Mouse (Mus musculus): ENCODE results near the gene Efnb1. TPM values are rescaled to one million over a fixed set of nuclear protein-coding genes. Genes with fewer than 3 reads are reported as not detected.

The Efnb1 gene
- total RNA-seq, 4 experiments from 2014 or later: 12.6 to 16.1 (median 14.9) TPM

DNA sequence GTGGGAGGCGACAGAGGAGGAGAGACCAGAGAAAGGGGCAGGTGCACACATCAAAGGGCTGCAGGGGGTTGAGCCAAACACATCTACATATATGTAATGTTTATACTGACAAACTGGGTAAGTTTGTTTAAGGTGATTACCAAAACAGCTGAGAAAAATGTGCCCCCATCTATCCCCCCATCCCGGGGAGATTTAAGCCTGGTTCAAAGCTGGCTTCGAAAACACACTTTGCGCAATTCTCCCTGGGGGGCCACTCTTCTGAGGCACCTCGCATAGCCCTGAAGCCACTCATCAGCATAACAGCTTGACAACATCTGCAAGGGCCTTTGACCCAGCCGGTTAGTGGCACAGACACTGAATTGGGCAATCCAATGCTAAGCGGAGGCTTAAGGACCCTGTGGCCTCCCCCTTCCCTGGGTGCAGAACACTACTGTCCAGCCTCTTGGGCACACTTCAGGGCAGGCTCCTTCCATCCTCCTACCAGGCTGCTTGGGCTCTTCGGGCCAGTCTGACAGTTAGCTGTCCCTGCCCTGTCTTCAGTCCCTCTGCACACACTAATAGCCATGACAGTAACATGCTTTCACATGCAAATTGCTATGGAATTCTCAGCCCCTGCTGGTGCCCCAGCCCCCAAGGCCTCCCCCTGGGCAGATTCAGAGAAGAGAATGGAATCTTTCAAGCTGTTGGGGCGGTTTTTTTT is 16.8 kb downstream of the Efnb1 start:
- DNase-seq (ENCODE audit: low spot score in 2 of 2): no peak

- no peak for DNase-seq (ENCODE audit: low spot score in 2 of 2)
These were observed 17.3 kb downstream of the Efnb1 start for GRCm38 (mm10) chrX:99153266-99153646.

GRCm38 (mm10) chrX:99154358-99154757 is 18.4 kb downstream of the Efnb1 start:
- no peak for DNase-seq (ENCODE audit: low spot score in 2 of 2)

DNA sequence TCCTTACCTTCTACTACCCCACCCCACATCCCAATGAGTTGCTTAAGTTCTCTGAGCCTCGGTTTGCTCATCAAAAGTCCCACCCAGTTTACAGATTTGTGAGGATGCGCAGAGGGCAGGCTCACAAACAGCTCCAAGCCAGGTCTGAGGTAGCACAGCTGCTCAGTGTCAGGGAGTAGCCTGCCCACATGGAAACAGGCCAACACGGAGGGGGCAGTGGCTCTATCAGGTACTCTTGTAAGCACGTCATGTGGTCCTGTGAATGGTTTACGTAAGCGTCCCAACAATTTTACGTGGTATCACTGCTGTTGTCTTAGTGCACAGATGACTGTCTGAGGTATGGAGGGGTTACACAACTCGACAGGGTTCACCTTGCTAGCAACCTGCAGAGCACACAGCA is 23.1 kb downstream of the Efnb1 start:
- no peak for DNase-seq (ENCODE audit: low spot score in 2 of 2)

- DNase-seq (ENCODE audit: low spot score in 2 of 2): no peak
These were observed 28.2 kb downstream of the Efnb1 start for GRCm38 (mm10) chrX:99164111-99164510.

- DNase-seq (ENCODE audit: low spot score in 2 of 2): no peak
These were observed 29.0 kb downstream of the Efnb1 start for GRCm38 (mm10) chrX:99164855-99165368.

GRCm38 (mm10) chrX:99167014-99167413 is 31.1 kb downstream of the Efnb1 start:
- no peak for DNase-seq (ENCODE audit: low spot score in 2 of 2)

- no peak for DNase-seq (ENCODE audit: low spot score in 2 of 2)
These were observed 31.6 kb downstream of the Efnb1 start for GRCm38 (mm10) chrX:99167550-99167949.

DNA sequence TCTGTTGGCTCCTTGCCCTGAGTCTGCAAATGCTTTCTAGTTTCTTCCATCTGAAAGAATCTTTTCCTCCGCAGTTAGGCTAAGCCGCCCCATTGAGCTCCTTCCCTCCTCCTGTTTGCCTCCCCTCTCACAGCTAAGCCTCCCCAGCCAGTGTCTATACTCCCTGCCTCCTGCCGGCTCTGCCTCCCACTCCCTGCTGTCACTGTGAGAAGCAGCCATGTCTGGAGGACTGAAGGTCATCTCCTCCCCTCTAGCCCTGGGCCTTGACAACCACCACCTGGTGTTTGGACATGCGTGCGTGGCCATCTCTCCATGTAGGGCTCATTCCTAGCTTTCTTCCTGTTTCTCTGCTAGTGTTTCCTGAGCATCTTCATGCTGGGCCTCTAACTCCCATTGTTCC is 36.4 kb downstream of the Efnb1 start:
- DNase-seq (ENCODE audit: low spot score in 2 of 2): no peak

DNA sequence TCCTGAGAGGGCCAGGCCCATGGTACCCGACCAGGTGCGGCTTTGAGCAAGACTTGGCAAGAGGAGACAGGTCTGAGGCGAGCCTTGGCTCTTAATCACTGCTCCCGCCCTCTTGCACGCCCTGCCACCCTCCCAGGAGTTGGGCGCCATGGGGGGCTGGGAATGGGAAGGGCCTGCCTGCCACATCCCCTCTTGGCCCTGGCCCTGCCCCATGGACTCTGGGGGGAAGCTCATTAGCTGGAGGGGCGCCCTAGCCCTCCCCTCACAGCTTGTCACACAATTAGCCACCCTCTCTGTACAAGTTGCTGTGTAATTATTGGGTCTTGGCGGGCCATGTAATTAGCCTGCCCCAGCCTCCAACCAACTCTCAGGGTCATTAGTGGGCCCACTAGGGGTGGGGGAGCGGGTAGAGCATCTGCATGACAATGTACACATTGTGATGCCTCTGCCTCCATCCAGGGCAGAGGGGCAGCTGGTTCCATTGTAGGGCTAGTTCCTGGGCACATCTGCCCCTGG is 49.2 kb downstream of the Efnb1 start:
- DNase-seq (ENCODE audit: low spot score in 2 of 2): no peak

- DNase-seq (ENCODE audit: low spot score in 2 of 2): no peak
These were observed 50.8 kb downstream of the Efnb1 start for GRCm38 (mm10) chrX:99186497-99187435.

GRCm38 (mm10) chrX:99191441-99192087 is 55.6 kb downstream of the Efnb1 start:
- DNase-seq (ENCODE audit: low spot score in 2 of 2): no peak

- no peak for DNase-seq (ENCODE audit: low spot score in 2 of 2)
These were observed 61.0 kb downstream of the Efnb1 start for GRCm38 (mm10) chrX:99196910-99197309.

GRCm38 (mm10) chrX:99198532-99198931 is 62.6 kb downstream of the Efnb1 start:
- DNase-seq (ENCODE audit: low spot score in 2 of 2): no peak

Other genes with a start within 250 kb of the Efnb1 start
- gene Ophn1, start 245.1 kb upstream of the Efnb1 start, total RNA-seq (2022): 10 to 100 TPM; 36.1 to 47.8 (median 41.4) TPM
- gene Yipf6, start 199.8 kb upstream of the Efnb1 start, total RNA-seq (2022): 10 to 100 TPM; 36.0 to 42.3 (median 39.7) TPM
- gene Stard8, start 132.9 kb upstream of the Efnb1 start, total RNA-seq (2022): 10 to 100 TPM in 1 of 4 experiments, 1 to 10 TPM in 3; 8.4 to 11.2 (median 9.7) TPM

Data from layer of hippocampus, adult 8-10 months (tissue).